Mouse (Mus musculus) left cerebral cortex, postnatal 25 days (tissue): ENCODE data around the gene Bicc1. TPM values are rescaled to one million over a fixed set of nuclear protein-coding genes. Genes with fewer than 3 reads are reported as not detected.

Source experiments
- DNase-seq, 2 experiments: peaks; one replicate each; pipeline ENCODE4 v3.0.0; 2022; ENCODE audit warnings: low spot score in 2 of 2, mixed read lengths in 1 of 2
- intact Hi-C: fragments of 180-260 bp; cut with DNase I; formaldehyde crosslinking; loops from one replicate; pipeline ENCODE4 v1.15.1; 2025
- total RNA-seq, 2 experiments: library from RNA; stranded (reverse); gene quantifications; 2 replicates each; pipeline ENCODE4 v1.2.3; 2021

The Bicc1 gene
- total RNA-seq, 2 experiments from 2014 or later: 5.0 to 5.2 TPM

DNA sequence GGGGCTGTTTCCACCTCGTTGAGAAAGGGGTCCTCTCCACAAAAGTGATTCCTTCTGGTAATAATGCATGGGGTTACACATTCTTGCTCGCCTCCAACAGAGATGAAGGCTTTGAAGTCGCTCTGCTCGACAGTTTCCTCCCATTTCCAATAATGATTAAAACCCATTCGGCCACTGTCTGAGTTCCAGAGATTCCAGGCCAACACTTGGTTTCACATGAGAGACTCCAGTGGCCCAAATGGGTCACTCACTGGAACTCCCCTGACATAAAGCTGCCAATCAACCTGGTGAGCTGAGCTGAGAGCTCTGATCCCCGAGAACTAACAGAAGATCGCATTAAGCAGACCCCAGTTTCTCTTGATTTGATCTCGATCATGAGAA is 31.6 kb downstream of the Bicc1 start:
- intact Hi-C loops: no loop called here
- DNase-seq: no peak

GRCm38 (mm10) chr10:71127278-71127950 is 32.1 kb downstream of the Bicc1 start:
- DNase-seq: no peak
- intact Hi-C loops: no loop called here

DNA sequence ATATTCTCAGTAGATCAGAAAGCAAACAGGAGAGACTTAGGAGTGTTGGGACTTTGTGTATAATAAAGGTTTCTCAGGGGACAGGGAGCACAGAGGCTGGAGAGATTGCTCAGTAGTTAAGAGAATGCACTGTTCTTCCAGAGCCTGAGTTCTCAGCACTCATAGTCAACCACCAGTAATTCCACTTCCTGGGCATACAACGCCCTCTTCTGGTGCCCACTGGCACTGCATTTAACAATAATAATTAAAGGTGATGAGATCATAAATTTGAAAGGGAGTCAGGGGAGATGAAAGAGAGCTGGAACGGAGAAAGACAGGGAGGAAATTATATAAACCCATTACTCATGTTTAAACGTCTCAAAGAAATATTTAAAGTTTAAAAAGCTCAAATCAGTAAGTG is 35.5 kb downstream of the Bicc1 start:
- DNase-seq: no peak
- intact Hi-C loops: no loop called here

- no peak for DNase-seq
Observed at GRCm38 (mm10) chr10:71123395-71123794, 36.1 kb downstream of the Bicc1 start.

DNA sequence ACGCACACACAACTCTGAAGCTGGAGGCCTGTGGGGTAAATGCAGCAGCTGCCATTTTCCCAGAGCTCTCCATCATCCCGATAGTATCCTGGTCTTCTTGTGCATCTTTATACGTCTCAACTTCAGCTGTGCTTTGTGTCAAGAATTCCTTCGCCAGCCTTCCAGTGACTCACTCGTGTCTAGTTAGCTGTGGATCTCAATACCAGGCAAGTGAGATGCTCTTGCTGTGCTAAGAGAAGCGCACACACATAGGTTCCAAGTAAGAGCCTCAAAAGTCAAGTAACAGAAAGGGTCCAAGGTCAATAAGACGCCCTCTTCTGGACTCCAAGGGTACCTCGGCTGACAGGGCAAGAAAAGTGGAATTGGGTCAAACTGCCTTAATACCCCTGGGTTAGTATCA is 37.0 kb downstream of the Bicc1 start:
- peak in 1 of 2 experiments; percentile 25 for DNase-seq
- intact Hi-C loops: no loop called here

More at GRCm38 (mm10) chr10:71123395-71123794, 36.1 kb downstream of the Bicc1 start:
- intact Hi-C loops: no loop called here

DNA sequence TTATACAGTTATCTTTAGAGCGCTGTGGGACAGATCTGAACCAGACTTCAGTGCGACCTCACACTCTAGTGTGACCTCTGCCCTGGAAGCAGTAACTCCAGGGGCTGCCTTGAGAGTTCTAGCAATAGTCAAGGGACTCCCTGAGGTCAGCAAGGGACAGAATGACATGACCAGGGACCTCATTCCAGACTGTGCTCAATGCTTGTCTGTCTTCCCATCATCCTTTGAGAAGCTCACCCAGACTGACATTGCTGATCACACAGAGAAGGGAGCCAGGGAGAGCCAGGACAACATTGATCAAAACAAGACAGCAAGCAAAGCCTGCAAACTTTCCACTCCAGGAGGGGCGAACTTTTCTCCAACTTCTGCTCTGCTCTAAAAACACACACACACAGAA is 38.7 kb downstream of the Bicc1 start:
- intact Hi-C loops: no loop called here
- DNase-seq: no peak

DNA sequence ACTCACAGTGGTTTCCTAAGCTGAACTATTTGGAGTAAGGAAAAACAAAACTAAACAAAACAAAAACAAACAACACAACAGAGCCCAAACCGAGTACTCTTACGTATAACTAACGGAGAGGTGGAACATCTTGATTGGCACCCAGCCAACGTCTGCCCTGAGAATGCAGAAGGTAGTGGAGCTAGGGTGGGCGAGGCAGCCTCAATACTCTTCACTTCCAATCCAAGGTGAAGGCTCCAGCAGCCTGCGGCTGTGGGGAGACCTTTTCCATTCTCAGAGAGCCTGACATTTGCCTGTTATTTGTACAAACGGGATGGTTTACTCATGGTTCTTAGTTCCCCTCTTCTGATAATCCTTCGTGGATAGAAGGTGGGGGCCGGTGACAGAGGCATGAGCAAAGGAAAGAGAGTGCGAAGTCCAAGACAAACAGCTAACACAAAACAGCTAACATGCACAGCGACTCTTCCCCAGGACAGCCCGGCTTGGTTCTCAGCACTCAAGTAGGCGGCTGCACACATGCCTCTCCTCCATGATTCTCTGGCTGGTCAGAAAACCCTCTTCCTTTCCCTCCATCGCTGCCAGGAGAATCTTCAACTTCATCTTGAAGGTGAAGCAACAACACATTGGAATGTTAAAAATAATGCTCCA is 39.3 kb downstream of the Bicc1 start:
- intact Hi-C loops: no loop called here
- no peak for DNase-seq

DNA sequence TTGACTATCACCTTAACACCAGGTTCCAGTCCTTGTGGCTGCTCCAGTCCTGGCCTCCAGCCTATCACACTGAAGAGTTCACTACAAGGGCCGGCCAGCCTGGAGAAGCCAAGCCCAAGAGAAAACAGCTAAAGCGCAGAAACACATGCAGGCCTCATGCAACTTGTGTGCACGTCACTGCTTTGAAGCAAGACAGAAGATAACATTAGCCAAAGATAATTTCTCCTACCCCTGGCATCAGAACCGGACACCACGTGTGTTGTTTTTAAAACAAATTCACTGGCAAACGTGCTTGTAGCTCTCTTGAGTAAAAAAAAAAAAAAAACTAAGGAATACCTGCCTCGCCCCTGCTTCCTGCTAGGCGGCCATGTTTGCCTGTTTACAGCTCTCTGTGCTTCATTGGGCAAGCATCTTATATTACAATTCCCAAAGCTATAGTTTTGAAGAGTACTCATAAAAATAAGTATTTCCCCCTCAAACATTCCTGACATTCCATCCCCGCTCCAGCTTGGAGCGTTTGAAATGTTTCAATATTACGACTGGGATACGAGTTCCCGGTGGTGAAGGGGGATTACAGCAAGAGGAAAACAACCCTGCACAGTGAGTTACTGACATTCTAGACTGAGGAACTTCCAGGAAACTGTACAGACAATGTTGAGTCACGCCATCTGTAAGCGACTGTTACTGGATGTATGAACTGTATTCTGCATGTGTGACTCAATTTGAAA is 40.2 kb downstream of the Bicc1 start:
- intact Hi-C loops: no loop called here

GRCm38 (mm10) chr10:71117766-71118165 is 41.7 kb downstream of the Bicc1 start:
- intact Hi-C loops: no loop called here
- no peak for DNase-seq

More for the DNA sequence above, 40.2 kb downstream of the Bicc1 start:
- no peak for DNase-seq

GRCm38 (mm10) chr10:71114260-71114920 is 45.1 kb downstream of the Bicc1 start:
- DNase-seq: peak; percentile 17 to 86
- intact Hi-C loops: no loop called here

DNA sequence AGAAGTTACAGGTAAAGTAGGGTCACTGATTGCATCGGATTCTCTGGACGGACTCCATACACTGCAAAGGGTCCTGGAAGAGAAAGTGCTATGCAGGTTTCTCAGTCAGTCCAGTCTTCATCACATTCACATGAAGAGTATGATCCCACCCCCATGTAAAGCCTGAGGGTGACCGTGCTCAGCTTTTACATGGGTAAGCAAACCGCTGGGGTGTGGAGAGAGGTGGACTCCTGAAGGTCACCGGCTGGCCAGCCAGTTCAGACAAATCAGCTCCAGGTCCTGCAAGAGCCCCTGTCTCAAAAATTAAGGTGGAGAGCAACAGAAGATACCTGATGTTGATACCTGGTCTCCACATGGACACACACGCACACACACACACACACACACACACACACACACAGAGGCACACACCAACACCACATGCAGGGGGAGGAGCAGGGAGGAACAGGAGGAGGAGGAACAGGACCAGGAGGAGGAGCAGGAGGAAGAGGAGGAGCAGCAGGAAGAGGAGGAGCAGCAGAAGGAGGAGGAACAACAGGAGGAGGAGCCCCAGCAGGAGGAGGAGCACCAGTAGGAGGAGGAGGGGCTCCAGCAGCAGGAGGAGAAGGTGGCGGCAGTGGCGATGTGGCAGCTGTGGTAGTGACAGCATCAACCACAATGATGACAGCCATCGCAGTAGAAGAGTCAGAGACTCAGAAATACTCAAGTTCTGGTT is 52.9 kb downstream of the Bicc1 start:
- intact Hi-C loops: no loop called here

GRCm38 (mm10) chr10:71104791-71105190 is 54.7 kb downstream of the Bicc1 start:
- intact Hi-C loops: no loop called here
- DNase-seq: no peak

More for the DNA sequence above, 52.9 kb downstream of the Bicc1 start:
- DNase-seq: no peak

DNA sequence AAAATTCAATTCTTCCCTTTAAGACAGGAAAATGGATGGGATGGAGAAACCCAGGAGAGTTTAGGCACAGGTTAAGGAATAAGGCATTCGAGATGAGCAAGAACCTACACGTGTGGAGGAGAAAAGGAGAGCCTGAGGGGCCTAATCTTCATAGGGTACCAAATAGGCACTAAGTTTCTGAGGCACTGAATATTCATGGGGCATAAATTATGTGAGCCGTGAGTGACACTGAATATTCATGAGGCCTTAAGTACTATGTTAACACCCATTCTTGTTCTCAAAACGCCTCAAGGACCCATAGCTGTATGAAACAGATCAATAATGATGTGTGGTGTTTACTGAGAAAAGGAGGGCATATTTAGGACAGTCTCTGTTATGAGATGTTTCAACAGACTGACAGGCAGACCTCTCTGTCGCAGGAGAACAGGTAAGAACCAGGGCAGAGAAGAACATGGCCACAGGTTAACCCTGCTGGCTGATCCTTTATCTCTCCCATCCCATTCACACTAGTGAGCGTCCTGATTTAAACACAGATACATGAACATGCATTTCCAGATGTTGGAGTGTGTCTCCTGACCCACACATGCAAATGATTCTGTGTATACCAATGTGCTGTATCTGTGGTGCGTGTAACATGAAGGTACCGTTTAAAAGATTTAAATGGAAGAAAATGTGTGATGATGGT is 58.5 kb downstream of the Bicc1 start:
- intact Hi-C loops: no loop called here

GRCm38 (mm10) chr10:71094707-71095254 is 64.7 kb downstream of the Bicc1 start:
- intact Hi-C loops: no loop called here
- DNase-seq: no peak

More for the DNA sequence above, 58.5 kb downstream of the Bicc1 start:
- DNase-seq: no peak

- DNase-seq: no peak
- intact Hi-C loops: no loop called here
Observed at GRCm38 (mm10) chr10:71093312-71093711, 66.2 kb downstream of the Bicc1 start.

DNA sequence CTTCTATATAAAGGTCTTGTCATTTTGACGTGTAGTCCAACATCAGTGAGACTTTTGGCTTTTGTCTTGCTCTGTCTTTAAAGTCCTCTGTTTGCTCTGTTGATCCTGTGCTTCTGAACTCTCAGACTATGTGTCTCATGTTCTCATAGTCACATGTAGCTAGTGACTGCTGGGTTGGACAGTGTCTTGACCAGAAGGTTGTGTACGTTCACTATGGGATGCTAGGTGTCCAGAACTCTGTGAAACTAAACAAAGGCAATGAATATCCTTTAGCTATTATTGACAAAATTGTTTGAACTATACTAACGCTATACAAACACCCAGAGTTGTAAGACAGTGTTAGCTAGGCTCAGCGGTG is 72.2 kb downstream of the Bicc1 start:
- DNase-seq: no peak
- intact Hi-C loops: no loop called here

DNA sequence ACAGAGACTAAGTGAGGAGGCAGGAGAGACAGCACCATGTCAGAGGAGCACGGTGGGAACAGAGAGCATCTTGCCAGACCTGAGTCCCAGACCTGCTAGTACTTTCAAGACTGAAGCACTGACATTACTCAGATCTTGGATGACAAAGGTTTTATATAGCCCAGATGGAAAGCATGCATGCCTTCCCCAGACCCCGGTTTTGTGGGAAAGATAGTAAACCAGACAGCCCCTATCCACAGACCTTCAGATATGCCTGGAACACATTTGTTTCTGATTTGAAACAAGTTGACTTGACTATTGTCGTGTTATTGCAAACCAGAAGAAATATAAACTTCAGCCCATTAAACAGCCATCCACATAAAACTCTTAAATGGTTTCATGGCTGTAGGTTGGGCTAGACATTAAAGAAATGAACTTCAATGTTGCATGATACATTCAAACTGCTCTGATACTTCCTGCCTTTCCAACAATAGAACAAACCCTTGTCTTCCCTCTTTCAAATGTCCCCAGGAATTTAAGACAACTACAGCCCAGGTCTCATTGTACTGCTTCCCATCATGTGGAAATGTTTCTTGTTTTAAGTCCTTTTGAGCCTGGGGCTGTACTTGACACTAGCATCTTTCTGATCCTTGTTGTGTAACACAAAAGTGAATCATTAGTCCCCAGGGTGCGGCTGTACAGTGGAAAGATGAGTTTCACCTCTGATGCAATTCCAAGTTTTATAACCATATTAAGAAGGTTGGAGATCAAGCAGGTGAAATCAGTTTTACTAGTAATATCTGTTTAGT is 72.7 kb downstream of the Bicc1 start:
- intact Hi-C loops: no loop called here
- DNase-seq: no peak

DNA sequence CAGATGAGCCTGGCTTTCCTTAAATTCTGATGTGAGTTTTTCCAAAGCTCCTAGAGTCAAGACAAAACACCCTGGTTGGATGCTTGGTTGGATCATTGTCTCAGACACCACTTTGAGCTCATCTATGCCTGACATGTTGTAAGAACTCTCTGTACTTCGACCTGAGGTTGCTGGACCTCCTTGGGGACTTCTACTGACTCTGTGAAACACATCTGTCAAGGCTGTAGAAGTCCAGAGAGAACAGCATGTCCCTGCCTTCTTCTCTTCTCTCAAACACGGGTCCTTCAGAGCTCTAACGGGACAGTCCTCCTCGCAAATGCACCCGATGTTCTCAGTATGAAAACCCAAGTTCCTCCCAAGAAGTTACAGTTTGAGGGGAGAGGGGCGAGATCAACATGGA is 76.5 kb downstream of the Bicc1 start:
- intact Hi-C loops: no loop called here
- DNase-seq: no peak
